Mouse (Mus musculus) neural tube, embryonic 13.5 days (tissue): ENCODE measurements around the gene Xbp1. TPM values are rescaled to one million over a fixed set of nuclear protein-coding genes. Genes with fewer than 3 reads are reported as not detected.
"Not testable (repeated sequence)": the region's sequence is repeated elsewhere in the genome, so short reads cannot be mapped to it uniquely, and the experiment has no call there.

ENCODE experiments used
- ATAC-seq: fragments of 200-750 bp; cut with Nextera tagmentation; 2 replicates; pipeline ENCODE4 v1.8.0; 2017; ENCODE audit warnings: low read depth, mild to moderate bottlenecking, moderate TSS enrichment, moderate library complexity
- H3K27ac ChIP-seq: fragments of 300-500 bp; sonication (generic); replicated peaks from 2 replicates; pipeline ENCODE4 v1.5.1; 2015; ENCODE audit warnings: moderate library complexity, mild to moderate bottlenecking, inconsistent platforms
- H3K27me3 ChIP-seq: fragments of 300-500 bp; sonication (generic); 2 replicates; pipeline ENCODE4 v1.6.1; 2015; ENCODE audit warnings: mild to moderate bottlenecking, inconsistent platforms
- H3K36me3 ChIP-seq: fragments of 300-500 bp; sonication (generic); 2 replicates; pipeline ENCODE4 v1.6.1; 2015; ENCODE audit warnings: mild to moderate bottlenecking, inconsistent platforms
- H3K4me1 ChIP-seq: fragments of 300-500 bp; sonication (generic); replicated peaks from 2 replicates; pipeline ENCODE4 v1.6.1; 2015; ENCODE audit warnings: inconsistent platforms
- H3K4me2 ChIP-seq: fragments of 300-500 bp; sonication (generic); 2 replicates; pipeline ENCODE4 v1.6.1; 2015; ENCODE audit warnings: inconsistent platforms, mild to moderate bottlenecking, moderate library complexity
- H3K4me3 ChIP-seq: fragments of 300-500 bp; sonication (generic); 2 replicates; pipeline ENCODE4 v1.5.1; 2015; ENCODE audit warnings: mild to moderate bottlenecking, inconsistent platforms
- H3K9ac ChIP-seq: fragments of 300-500 bp; sonication (generic); 2 replicates; pipeline ENCODE4 v1.6.1; 2015; ENCODE audit warnings: moderate library complexity, mild to moderate bottlenecking, inconsistent platforms
- H3K9me3 ChIP-seq: fragments of 300-500 bp; sonication (generic); 2 replicates; pipeline ENCODE4 v1.6.1; 2016; ENCODE audit warnings: inconsistent platforms
- WGBS: fragments of 180-500 bp; shearing (Covaris S2); methylation state at CpG from one replicate; pipeline ENCODE4 v1.1.7; 2015; 5-methylcytosine and 5-hydroxymethylcytosine counted together
- polyA plus RNA-seq: library from polyadenylated mRNA; unstranded; fragments of >200 nt; fragmentation: Nextera tagmentation; extraction: Ambion mirVana; gene quantifications from 2 replicates; pipeline ENCODE4 v1.2.1, GENCODE M21; 2015

Xbp1 gene
- polyA plus RNA-seq: 136 and 166 TPM in 2 replicates

GRCm38 (mm10) chr11:5520412-5521265, at the start of gene Xbp1:
TSS of gene Xbp1 (plus strand) at chr11:5520659.
- no peaks in the 10 kb centered on the region for H3K27me3 ChIP-seq
- H3K36me3 ChIP-seq: peaks cover 32% of the 10 kb centered on the region
- peak within 1 kb of the TSS; percentile 60 for H3K4me2 ChIP-seq
- peak; percentile 98 for ATAC-seq
- WGBS: 1% methylated on average over 62 of the region's 72 CpGs
- H3K9me3 ChIP-seq: no peaks in the 10 kb centered on the region
- peak within 1 kb of the TSS; percentile 98 for H3K9ac ChIP-seq
- peak within 1 kb of the TSS; percentile 94 for H3K27ac ChIP-seq
- peak within 1 kb of the TSS; percentile 98 for H3K4me3 ChIP-seq
- peaks cover 32% of the 10 kb centered on the region for H3K4me1 ChIP-seq

DNA sequence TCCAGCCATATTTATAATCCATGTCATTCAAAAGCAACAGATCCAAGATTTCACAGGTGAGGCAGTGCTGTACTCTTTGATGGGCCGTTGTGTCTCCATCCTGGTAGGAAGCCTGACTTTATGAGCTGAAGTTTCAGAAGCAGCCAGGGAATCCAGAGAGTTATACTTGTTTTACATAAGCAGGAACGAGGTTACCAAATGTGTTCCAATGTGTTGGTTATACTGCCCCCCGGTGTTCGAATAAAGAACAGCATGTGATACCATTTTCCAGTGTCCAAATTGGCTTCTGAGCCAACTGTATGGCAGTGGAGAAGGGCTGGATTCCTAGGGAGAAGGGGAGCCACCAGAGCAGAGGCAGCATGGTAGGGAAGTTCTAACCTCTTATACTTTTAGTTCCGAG, 46.3 kb upstream of the Xbp1 start:
- no peaks in the 10 kb centered on the region for H3K36me3 ChIP-seq
- ATAC-seq: no peak; the same call in 1 of the 2 replicates
- WGBS: 13% methylated on average over 5 of the region's 5 CpGs

GRCm38 (mm10) chr11:5475556-5476118, 44.8 kb upstream of the Xbp1 start:
- H3K36me3 ChIP-seq, H3K4me2 ChIP-seq, H3K9ac ChIP-seq, H3K27ac ChIP-seq, H3K27me3 ChIP-seq, H3K4me3 ChIP-seq, H3K4me1 ChIP-seq, ATAC-seq, H3K9me3 ChIP-seq: not testable (repeated sequence)
- WGBS: 100% methylated on average over 2 of the region's 2 CpGs

More for the DNA sequence above, 46.3 kb upstream of the Xbp1 start:
- Histone ChIP-seq H3K9ac (no peak overlapping the region), H3K9me3 (no peaks in the 10 kb centered on the region), H3K4me1 (no peaks in the 10 kb centered on the region), H3K27me3 (no peaks in the 10 kb centered on the region), H3K4me3 (no peak overlapping the region), H3K4me2 (no peak overlapping the region), H3K27ac (no peak overlapping the region)

DNA sequence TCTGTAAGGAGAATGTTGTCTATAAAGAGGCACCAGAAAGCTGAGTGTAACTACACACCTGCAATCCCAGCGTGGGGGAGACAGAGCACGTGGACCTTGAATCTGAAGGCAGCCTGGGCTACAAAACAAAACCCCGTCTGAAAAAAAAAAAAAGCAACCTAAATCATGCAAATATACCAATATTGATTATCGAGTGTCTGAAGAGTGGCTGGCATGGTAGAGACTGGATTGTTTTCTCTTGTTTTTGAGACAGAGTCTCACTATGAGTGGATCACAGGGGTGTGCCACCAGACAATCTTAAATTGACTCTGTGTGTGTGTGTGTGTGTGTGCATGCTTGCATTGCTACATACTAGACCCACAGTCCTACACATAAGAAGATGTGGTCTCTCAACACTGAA, 43.7 kb upstream of the Xbp1 start:
- H3K27me3 ChIP-seq: no peaks in the 10 kb centered on the region
- ATAC-seq: no peak
- H3K9ac ChIP-seq: no peak overlapping the region
- no peak overlapping the region for H3K4me3 ChIP-seq
- 88% methylated on average over 4 of the region's 4 CpGs for WGBS
- no peak overlapping the region for H3K27ac ChIP-seq
- no peaks in the 10 kb centered on the region for H3K36me3 ChIP-seq
- no peaks in the 10 kb centered on the region for H3K9me3 ChIP-seq
- H3K4me1 ChIP-seq: no peaks in the 10 kb centered on the region
- H3K4me2 ChIP-seq: no peak overlapping the region

DNA sequence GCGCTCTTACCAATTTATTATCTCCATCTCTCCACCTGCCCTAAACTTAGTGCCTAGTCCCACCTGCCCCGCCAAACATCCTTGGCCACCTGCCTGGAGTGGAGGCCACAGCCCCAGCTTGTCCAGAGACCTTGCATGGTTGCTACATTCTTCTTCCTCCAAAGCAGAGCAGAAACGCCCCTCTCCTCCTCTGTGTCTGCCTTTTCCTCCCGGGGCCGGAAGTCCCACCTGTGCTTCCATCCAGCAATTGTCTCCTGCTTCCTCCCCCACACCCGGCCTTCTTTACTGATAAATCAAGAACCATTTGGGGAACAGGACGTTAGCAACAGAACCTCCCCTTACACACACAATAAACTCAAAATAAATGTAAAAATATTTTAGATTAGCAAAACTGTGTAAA, 42.3 kb upstream of the Xbp1 start:
- Histone ChIP-seq H3K9me3 (no peaks in the 10 kb centered on the region), H3K36me3 (no peaks in the 10 kb centered on the region), H3K4me2 (no peak overlapping the region), H3K4me1 (no peaks in the 10 kb centered on the region), H3K27me3 (no peaks in the 10 kb centered on the region), H3K9ac (no peak overlapping the region), H3K27ac (no peak overlapping the region), H3K4me3 (no peak overlapping the region)
- ATAC-seq: no peak
- WGBS: 85% methylated on average over 7 of the region's 7 CpGs

GRCm38 (mm10) chr11:5478831-5479230, 41.6 kb upstream of the Xbp1 start:
- Histone ChIP-seq H3K4me3 (no peak overlapping the region), H3K4me2 (no peak overlapping the region), H3K27me3 (no peaks in the 10 kb centered on the region), H3K36me3 (no peaks in the 10 kb centered on the region), H3K4me1 (no peaks in the 10 kb centered on the region), H3K9me3 (no peaks in the 10 kb centered on the region), H3K9ac (no peak overlapping the region), H3K27ac (no peak overlapping the region)
- 89% methylated on average over 3 of the region's 3 CpGs for WGBS
- ATAC-seq: no peak

GRCm38 (mm10) chr11:5482581-5482980, 37.9 kb upstream of the Xbp1 start:
- Histone ChIP-seq H3K9ac (no peak overlapping the region), H3K36me3 (no peaks in the 10 kb centered on the region), H3K27me3 (no peaks in the 10 kb centered on the region), H3K9me3 (no peaks in the 10 kb centered on the region), H3K4me3 (no peak overlapping the region), H3K4me2 (no peak overlapping the region), H3K27ac (no peak overlapping the region), H3K4me1 (peaks cover 6% of the 10 kb centered on the region; the same call in 1 of the 2 replicates)
- ATAC-seq: no peak
- WGBS: 87% methylated on average over 13 of the region's 13 CpGs

DNA sequence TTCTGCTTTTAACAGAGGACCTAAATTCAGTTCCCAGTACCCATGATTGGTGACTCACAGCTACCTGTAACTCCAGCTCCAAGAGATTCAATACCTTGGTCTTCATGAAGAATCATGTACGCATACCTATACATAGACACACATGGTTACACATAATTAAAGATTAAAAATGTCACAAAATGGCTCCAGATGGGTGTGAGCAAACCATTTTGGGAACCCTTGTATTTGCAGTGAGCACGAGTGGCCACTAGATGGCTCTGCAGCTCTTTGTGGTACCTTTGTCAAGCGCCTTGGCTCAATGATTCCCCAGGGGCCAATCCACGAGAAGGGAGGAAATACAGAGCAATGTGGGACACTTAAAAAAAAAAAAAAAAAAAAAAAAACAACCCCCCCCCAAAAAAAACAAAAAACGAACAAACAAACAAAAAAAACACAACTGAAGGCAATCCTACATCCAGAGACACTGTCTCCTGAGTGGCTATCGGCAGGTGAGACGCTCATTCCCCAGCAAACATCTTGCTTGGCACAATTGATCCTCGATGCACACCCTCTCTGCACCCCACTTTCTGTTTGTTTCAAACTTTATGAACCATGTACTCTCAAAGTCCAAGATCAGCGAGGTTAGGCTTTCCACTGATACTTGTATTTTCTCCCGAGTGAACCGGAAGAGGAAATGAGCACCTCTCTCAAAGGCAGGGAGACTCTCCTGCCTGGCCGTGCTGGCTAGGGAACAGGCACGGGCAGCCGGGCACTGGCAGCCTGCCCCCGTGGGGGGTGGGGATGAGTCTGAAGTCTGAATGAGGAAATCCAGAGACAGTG, 35.1 kb upstream of the Xbp1 start:
- 21% methylated on average over 15 of the region's 15 CpGs for WGBS

GRCm38 (mm10) chr11:5489433-5489832, 31.0 kb upstream of the Xbp1 start:
- not testable (repeated sequence) for H3K4me1 ChIP-seq, H3K9me3 ChIP-seq, H3K27me3 ChIP-seq, ATAC-seq, H3K27ac ChIP-seq, H3K4me3 ChIP-seq, H3K9ac ChIP-seq, H3K4me2 ChIP-seq, H3K36me3 ChIP-seq
- WGBS: 94% methylated on average over 10 of the region's 10 CpGs

More for the DNA sequence above, 35.1 kb upstream of the Xbp1 start:
- H3K4me1 ChIP-seq: peaks cover 6% of the 10 kb centered on the region; the same call in 1 of the 2 replicates
- H3K36me3 ChIP-seq: no peaks in the 10 kb centered on the region
- H3K4me2 ChIP-seq: peak overlapping the region; percentile 54
- H3K4me3 ChIP-seq: peak overlapping the region; percentile 33
- H3K27ac ChIP-seq: no peak overlapping the region
- no peaks in the 10 kb centered on the region for H3K9me3 ChIP-seq
- H3K27me3 ChIP-seq: no peaks in the 10 kb centered on the region
- peak overlapping the region; percentile 56 for H3K9ac ChIP-seq
- peak; percentile 82 for ATAC-seq

GRCm38 (mm10) chr11:5490989-5491656, 29.3 kb upstream of the Xbp1 start:
- H3K27ac ChIP-seq: no peak overlapping the region
- H3K9ac ChIP-seq: no peak overlapping the region
- no peaks in the 10 kb centered on the region for H3K4me1 ChIP-seq
- 80% methylated on average over 10 of the region's 10 CpGs for WGBS
- H3K27me3 ChIP-seq: no peaks in the 10 kb centered on the region
- H3K4me3 ChIP-seq: no peak overlapping the region
- no peak for ATAC-seq
- no peaks in the 10 kb centered on the region for H3K36me3 ChIP-seq
- no peaks in the 10 kb centered on the region for H3K9me3 ChIP-seq
- H3K4me2 ChIP-seq: no peak overlapping the region

DNA sequence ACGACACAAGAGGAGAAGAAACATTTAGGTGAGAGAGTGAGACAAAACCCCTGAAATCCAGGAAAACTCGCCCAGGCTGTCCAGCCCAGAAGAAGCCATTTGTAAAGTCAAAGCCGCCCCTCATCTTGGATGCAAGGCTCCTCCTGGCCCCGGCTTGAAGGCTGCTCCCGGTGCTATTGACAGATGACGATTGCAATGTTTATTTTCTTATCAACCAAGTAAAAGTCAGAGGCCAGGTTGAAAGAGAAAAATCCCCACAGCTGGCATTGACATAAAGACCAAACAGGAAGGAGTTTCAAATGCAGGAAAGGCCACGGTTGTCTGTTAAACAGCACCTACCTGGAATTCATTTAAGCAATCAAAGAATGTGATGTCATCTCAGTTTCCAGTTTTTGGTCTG, 28.5 kb upstream of the Xbp1 start:
- WGBS: 74% methylated on average over 7 of the region's 7 CpGs

More for the DNA sequence above, 28.5 kb upstream of the Xbp1 start:
- H3K9ac ChIP-seq: no peak overlapping the region
- no peak overlapping the region for H3K4me3 ChIP-seq
- H3K27me3 ChIP-seq: no peaks in the 10 kb centered on the region
- no peaks in the 10 kb centered on the region for H3K9me3 ChIP-seq
- H3K27ac ChIP-seq: no peak overlapping the region
- no peaks in the 10 kb centered on the region for H3K4me1 ChIP-seq
- H3K36me3 ChIP-seq: no peaks in the 10 kb centered on the region
- no peak overlapping the region for H3K4me2 ChIP-seq
- no peak for ATAC-seq
